Mouse (Mus musculus): Measurements from ENCODE around the gene Ppp4r1.

- TF ChIP-seq CTCF (IDR thresholded peaks at IDR 0.05; ENCODE audit: low read depth), result no peak
- no peak for TF ChIP-seq EP300 (IDR thresholded peaks at IDR 0.05; ENCODE audit: low read depth)
These were observed 68.1 kb downstream of the Ppp4r1 start for GRCm38 (mm10) chr17:65850487-65850886.
